Mouse (Mus musculus): ENCODE results near the gene Olfr1290. TPM values are rescaled to one million over a fixed set of nuclear protein-coding genes. Genes with fewer than 3 reads are reported as not detected.

The Olfr1290 gene
- polyA plus RNA-seq (2015; fragmentation: Nextera tagmentation; extraction: Ambion mirVana): not detected in 2 replicates

DNA sequence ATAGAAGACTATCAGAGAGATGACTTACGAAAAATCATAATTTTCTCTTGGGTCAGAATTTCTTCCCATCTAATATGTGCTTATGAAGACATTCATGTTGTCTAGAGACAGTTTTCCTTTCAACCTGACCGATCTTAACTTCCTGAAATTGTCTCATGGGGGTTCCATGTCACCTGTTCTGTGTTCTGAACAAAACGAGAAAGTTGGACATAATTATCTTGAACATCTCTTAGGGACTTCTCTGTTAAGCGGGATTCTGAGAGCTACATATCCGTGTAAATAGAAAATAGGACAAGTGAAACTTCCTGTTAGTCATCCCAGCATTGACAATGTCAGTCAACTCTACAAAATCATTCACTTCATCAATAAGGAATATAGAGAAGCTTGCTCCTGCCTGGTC is at the start of gene Olfr1290:
Olfr1290 (minus strand) TSS at position 101 of the 400 bp plus-strand sequence.
- DNase-seq (ENCODE audit: low spot score): no peak

DNA sequence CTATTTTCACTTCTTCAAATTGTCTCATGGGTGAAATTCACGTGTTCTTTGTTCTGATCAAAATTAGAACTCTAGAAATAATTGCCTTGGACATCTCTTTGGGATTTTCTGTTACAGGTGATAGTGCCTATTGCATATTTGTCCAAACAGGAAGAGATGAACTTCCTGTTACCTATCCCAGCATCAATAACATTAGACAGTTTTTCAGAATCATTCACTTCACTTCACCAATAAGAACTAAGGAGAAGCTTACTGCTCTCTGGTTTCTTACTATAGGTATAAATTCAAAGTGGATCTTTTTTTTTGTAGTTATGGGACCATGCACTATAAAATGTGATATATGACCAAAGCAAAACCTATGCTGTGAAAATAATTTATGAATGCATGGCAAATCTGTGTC is 46.6 kb upstream of the Olfr1290 start, which contains the start of gene Olfr1294:
Olfr1294 (minus strand) TSS at position 101 of the 400 bp plus-strand sequence.
- DNase-seq (ENCODE audit: low spot score): no peak

- no peak for DNase-seq (ENCODE audit: low spot score)
These were observed 31.3 kb upstream of the Olfr1290 start, which contains the start of gene Olfr1293-ps for GRCm38 (mm10) chr2:111524903-111525302. Olfr1293-ps (plus strand) TSS chr2:111525203.

GRCm38 (mm10) chr2:111517451-111517850 is 23.8 kb upstream of the Olfr1290 start:
- no peak for DNase-seq (ENCODE audit: low spot score)

DNA sequence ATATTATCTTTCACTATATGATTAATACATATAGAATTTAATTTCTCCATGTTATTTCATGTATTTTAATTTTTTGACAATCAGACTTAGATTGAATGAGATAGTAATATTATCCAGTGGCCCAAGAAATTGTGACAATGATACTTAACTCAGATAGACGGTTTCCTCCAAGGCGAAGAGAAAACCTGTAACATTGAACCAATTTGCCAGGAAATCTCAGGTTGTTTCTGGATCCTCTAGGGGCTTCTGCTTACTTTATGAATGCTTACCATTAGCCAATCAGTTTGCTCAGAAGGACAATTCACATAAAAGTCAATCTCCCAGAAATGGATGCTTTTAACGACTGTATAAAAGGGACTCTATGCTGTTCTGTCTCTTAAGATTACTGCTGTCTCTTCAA is 3.3 kb upstream of the Olfr1290 start, which contains the start of gene Olfr1291-ps1:
Olfr1291-ps1 (plus strand) TSS at position 301 of the 400 bp plus-strand sequence.
- DNase-seq (ENCODE audit: low spot score): no peak

- no peak for DNase-seq (ENCODE audit: low spot score)
These were observed 13.1 kb downstream of the Olfr1290 start, which contains the start of gene Olfr1289 for GRCm38 (mm10) chr2:111480519-111480918. Olfr1289 (plus strand) TSS chr2:111480819.

GRCm38 (mm10) chr2:111473801-111474200 is 19.8 kb downstream of the Olfr1290 start, which contains the start of gene Olfr1288:
Olfr1288 (plus strand) TSS chr2:111474101.
- DNase-seq (ENCODE audit: low spot score): no peak

GRCm38 (mm10) chr2:111448842-111449241 is 44.8 kb downstream of the Olfr1290 start, which contains the start of gene Olfr1287:
Olfr1287 (plus strand) TSS chr2:111449142.
- DNase-seq (ENCODE audit: low spot score): no peak

Other genes with a start within 250 kb of the Olfr1290 start
- gene Olfr1276, start 239.3 kb downstream of the Olfr1290 start, polyA plus RNA-seq (2015; fragmentation: Nextera tagmentation; extraction: Ambion mirVana): not detected in 2 replicates
- gene Olfr1277, start 219.7 kb downstream of the Olfr1290 start, polyA plus RNA-seq (2015; fragmentation: Nextera tagmentation; extraction: Ambion mirVana): not detected in 2 replicates
- gene Olfr1278, start 203.7 kb downstream of the Olfr1290 start, polyA plus RNA-seq (2015; fragmentation: Nextera tagmentation; extraction: Ambion mirVana): not detected in 2 replicates
- not detected in 2 replicates for gene Olfr1279, start 193.2 kb downstream of the Olfr1290 start, polyA plus RNA-seq (2015; fragmentation: Nextera tagmentation; extraction: Ambion mirVana)
- gene Olfr1280, start 179.8 kb downstream of the Olfr1290 start, polyA plus RNA-seq (2015; fragmentation: Nextera tagmentation; extraction: Ambion mirVana): not detected in 2 replicates
- gene Olfr1281, start 167.3 kb downstream of the Olfr1290 start, polyA plus RNA-seq (2015; fragmentation: Nextera tagmentation; extraction: Ambion mirVana): not detected in 2 replicates
- not detected in 2 replicates for gene Olfr1282, start 157.8 kb downstream of the Olfr1290 start, polyA plus RNA-seq (2015; fragmentation: Nextera tagmentation; extraction: Ambion mirVana)
- gene Olfr1283, start 127.0 kb downstream of the Olfr1290 start, polyA plus RNA-seq (2015; fragmentation: Nextera tagmentation; extraction: Ambion mirVana): not detected in 2 replicates
- not detected in 2 replicates for gene Olfr1284, start 118.3 kb downstream of the Olfr1290 start, polyA plus RNA-seq (2015; fragmentation: Nextera tagmentation; extraction: Ambion mirVana)
- gene Olfr1286, start 70.7 kb downstream of the Olfr1290 start, polyA plus RNA-seq (2015; fragmentation: Nextera tagmentation; extraction: Ambion mirVana): not detected in 2 replicates
- gene Olfr1287, start 44.7 kb downstream of the Olfr1290 start, polyA plus RNA-seq (2015; fragmentation: Nextera tagmentation; extraction: Ambion mirVana): not detected in 2 replicates
- gene Olfr1288, start 19.7 kb downstream of the Olfr1290 start, polyA plus RNA-seq (2015; fragmentation: Nextera tagmentation; extraction: Ambion mirVana): not detected in 2 replicates
- gene Olfr1289, start 13.0 kb downstream of the Olfr1290 start, polyA plus RNA-seq (2015; fragmentation: Nextera tagmentation; extraction: Ambion mirVana): not detected in 2 replicates
- not detected in 2 replicates for gene Olfr1291-ps1, start 3.4 kb upstream of the Olfr1290 start, polyA plus RNA-seq (2015; fragmentation: Nextera tagmentation; extraction: Ambion mirVana)
- not detected in 2 replicates for gene Olfr1293-ps, start 31.4 kb upstream of the Olfr1290 start, polyA plus RNA-seq (2015; fragmentation: Nextera tagmentation; extraction: Ambion mirVana)
- gene Olfr1294, start 46.5 kb upstream of the Olfr1290 start, polyA plus RNA-seq (2015; fragmentation: Nextera tagmentation; extraction: Ambion mirVana): not detected in 2 replicates
- gene Olfr1295, start 75.9 kb upstream of the Olfr1290 start, polyA plus RNA-seq (2015; fragmentation: Nextera tagmentation; extraction: Ambion mirVana): not detected in 2 replicates
- not detected in 2 replicates for gene Olfr1297, start 132.7 kb upstream of the Olfr1290 start, polyA plus RNA-seq (2015; fragmentation: Nextera tagmentation; extraction: Ambion mirVana)
- not detected in 2 replicates for gene Olfr1298, start 155.4 kb upstream of the Olfr1290 start, polyA plus RNA-seq (2015; fragmentation: Nextera tagmentation; extraction: Ambion mirVana)
- not detected in 2 replicates for gene Olfr1299, start 167.6 kb upstream of the Olfr1290 start, polyA plus RNA-seq (2015; fragmentation: Nextera tagmentation; extraction: Ambion mirVana)